Mouse (Mus musculus) thymus, adult 2 months (tissue): ENCODE results near the gene Dhdds.

Experiments
- CTCF ChIP-seq: fragments of 200-500 bp; IDR thresholded peaks from 2 replicates; pipeline ENCODE4 v1.5.1; 2012; ENCODE audit warnings: mild to moderate bottlenecking, control low read depth, low read length, moderate library complexity, borderline replicate concordance; ENCODE audit not compliant: control insufficient read depth, poor library complexity, insufficient read depth; ENCODE audit errors: extremely low read depth
- POLR2A ChIP-seq: fragments of 200-500 bp; IDR thresholded peaks from 2 replicates; pipeline ENCODE4 v1.6.1; 2012; ENCODE audit warnings: mild to moderate bottlenecking, low read length, control low read depth, moderate library complexity; ENCODE audit not compliant: control insufficient read depth, poor library complexity, insufficient read depth; ENCODE audit errors: extremely low read depth

DNA sequence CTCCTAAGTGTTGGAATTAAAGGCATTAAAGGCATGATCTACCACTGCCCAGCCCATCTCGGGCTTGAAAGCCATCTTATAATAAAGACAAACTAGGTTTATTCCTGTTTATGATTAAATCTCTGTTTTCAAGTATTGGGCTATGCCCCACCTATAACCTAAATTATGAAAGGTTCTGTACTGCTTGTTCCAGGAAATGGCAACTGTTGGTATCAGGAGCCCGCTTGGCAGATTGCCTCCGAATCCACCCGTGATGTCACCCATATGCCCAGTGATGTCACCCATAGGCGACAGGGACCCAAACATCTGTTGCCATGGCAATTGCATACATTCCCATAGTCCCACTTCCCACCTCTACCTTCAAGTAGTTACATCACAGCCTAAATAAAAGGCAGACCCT is 77.0 kb downstream of the Dhdds start:
- TF ChIP-seq CTCF = no peak
- no peak for TF ChIP-seq POLR2A
